Mouse (Mus musculus) limb, embryonic 15.5 days (tissue): ENCODE data around the gene Cul4a. TPM values are rescaled to one million over a fixed set of nuclear protein-coding genes. Genes with fewer than 3 reads are reported as not detected.

ENCODE experiments used
- ATAC-seq: fragments of 200-750 bp; cut with Nextera tagmentation; 2 replicates; pipeline ENCODE4 v1.8.0; 2017; ENCODE audit warnings: low read depth, moderate TSS enrichment; ENCODE audit not compliant: insufficient number of reproducible peaks, low FRiP score, low TSS enrichment
- H3K27ac ChIP-seq: fragments of 300-500 bp; sonication (generic); 2 replicates; pipeline ENCODE4 v1.5.1; 2015; ENCODE audit warnings: moderate library complexity, mild to moderate bottlenecking, inconsistent platforms
- H3K27me3 ChIP-seq: fragments of 300-500 bp; sonication (generic); 2 replicates; pipeline ENCODE4 v1.6.1; 2015; ENCODE audit warnings: inconsistent platforms
- H3K36me3 ChIP-seq: fragments of 300-500 bp; sonication (generic); 2 replicates; pipeline ENCODE4 v1.6.1; 2015; ENCODE audit warnings: inconsistent platforms
- H3K4me1 ChIP-seq: fragments of 300-500 bp; sonication (generic); 2 replicates; pipeline ENCODE4 v1.6.1; 2015; ENCODE audit warnings: inconsistent platforms
- H3K4me2 ChIP-seq: fragments of 300-500 bp; sonication (generic); 2 replicates; pipeline ENCODE4 v1.6.1; 2015; ENCODE audit warnings: mild to moderate bottlenecking, inconsistent platforms
- H3K4me3 ChIP-seq: fragments of 300-500 bp; sonication (generic); 2 replicates; pipeline ENCODE4 v1.5.1; 2015; ENCODE audit warnings: mild to moderate bottlenecking, inconsistent platforms
- H3K9ac ChIP-seq: fragments of 300-500 bp; sonication (generic); 2 replicates; pipeline ENCODE4 v1.6.1; 2015; ENCODE audit warnings: inconsistent platforms
- H3K9me3 ChIP-seq: fragments of 300-500 bp; sonication (generic); 2 replicates; pipeline ENCODE4 v1.6.1; 2016; ENCODE audit warnings: inconsistent platforms
- WGBS: fragments of 180-500 bp; shearing (Covaris S2); methylation state at CpG from one replicate; pipeline ENCODE4 v1.1.7; 2015; 5-methylcytosine and 5-hydroxymethylcytosine counted together
- polyA plus RNA-seq: library from polyadenylated mRNA; unstranded; fragments of >200 nt; fragmentation: Nextera tagmentation; extraction: Ambion mirVana; gene quantifications from 2 replicates; pipeline ENCODE4 v1.2.1, GENCODE M21; 2015

Cul4a gene
- polyA plus RNA-seq, 1 experiment from 2014 or later: 105 TPM

DNA sequence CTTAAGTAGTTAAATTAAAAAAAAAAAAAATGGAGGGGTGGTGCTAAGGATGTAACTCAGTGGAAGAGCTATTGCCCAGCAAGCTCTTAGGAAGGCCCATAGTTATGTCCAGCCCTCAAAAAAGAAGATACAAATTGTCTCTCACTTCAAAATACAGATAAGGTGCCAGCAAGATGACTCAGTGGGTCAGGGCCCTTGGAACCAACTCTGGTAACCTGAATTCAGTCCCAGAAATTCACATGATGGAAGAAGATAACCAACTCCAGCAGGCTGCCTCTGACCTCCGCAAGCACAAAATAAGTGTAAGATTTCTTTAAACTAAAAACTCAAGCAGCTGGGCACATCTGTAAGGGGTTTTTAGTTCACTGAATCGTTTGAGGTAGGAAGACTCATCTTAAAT, 43.1 kb downstream of the Cul4a start:
- Histone ChIP-seq H3K36me3 (peaks cover 61% of the 10 kb centered on the region), H3K27me3 (no peaks in the 10 kb centered on the region), H3K4me2 (no peak overlapping the region), H3K4me3 (no peak overlapping the region), H3K9me3 (no peaks in the 10 kb centered on the region), H3K4me1 (no peaks in the 10 kb centered on the region), H3K9ac (no peak overlapping the region), H3K27ac (no peak overlapping the region)
- WGBS: 81% methylated on average over 2 of the region's 2 CpGs
- ATAC-seq: no peak

DNA sequence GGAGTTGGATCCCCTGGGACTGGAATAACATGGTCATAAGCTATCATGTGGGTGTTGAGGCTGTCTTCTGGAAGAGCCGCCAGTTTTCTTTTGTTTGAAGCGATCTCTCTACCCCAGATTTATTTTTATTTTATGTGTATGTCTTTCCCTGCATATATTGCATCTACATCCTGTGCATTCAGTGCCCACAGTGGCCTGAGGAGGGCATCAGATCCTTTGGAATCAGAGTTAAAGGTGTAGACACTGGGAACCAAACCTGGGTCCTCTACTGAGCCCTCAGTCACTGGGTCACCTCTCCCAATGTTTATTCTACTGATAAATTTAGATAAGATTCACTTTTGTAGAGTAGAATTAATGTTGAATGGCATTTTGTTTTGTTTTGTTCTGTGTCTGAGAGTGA, 43.9 kb downstream of the Cul4a start:
- H3K4me1 ChIP-seq: no peaks in the 10 kb centered on the region
- 97% methylated on average over 2 of the region's 2 CpGs for WGBS
- H3K27me3 ChIP-seq: no peaks in the 10 kb centered on the region
- no peak for ATAC-seq
- H3K36me3 ChIP-seq: peaks cover 58% of the 10 kb centered on the region
- H3K4me2 ChIP-seq: no peak overlapping the region
- no peak overlapping the region for H3K4me3 ChIP-seq
- H3K27ac ChIP-seq: no peak overlapping the region
- H3K9ac ChIP-seq: no peak overlapping the region
- H3K9me3 ChIP-seq: no peaks in the 10 kb centered on the region

DNA sequence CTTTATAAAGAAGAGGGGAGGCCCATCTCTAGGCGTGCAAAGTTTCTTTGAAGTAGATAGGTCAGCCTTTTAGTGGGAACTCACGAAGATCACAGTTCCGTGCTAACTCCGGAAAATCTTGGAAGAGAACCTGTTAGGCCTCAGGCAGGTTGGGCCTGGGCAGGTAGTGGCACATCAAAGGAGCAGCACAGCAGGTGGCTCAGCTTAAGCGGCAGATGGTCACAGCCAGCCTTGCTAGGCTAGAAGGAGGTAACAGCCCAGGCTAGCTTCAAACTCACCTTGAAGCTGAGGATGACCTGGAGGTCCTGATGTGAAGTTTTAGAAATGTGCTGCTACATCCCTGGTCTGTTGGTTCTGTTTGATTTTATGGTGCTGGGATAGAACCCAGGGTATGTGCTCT, 44.4 kb downstream of the Cul4a start:
- Histone ChIP-seq H3K9ac (no peak overlapping the region), H3K36me3 (peaks cover 52% of the 10 kb centered on the region), H3K27ac (no peak overlapping the region), H3K27me3 (no peaks in the 10 kb centered on the region), H3K4me1 (no peaks in the 10 kb centered on the region), H3K4me2 (no peak overlapping the region), H3K9me3 (no peaks in the 10 kb centered on the region), H3K4me3 (no peak overlapping the region)
- no peak for ATAC-seq
- WGBS: 36% methylated on average over 5 of the region's 5 CpGs

DNA sequence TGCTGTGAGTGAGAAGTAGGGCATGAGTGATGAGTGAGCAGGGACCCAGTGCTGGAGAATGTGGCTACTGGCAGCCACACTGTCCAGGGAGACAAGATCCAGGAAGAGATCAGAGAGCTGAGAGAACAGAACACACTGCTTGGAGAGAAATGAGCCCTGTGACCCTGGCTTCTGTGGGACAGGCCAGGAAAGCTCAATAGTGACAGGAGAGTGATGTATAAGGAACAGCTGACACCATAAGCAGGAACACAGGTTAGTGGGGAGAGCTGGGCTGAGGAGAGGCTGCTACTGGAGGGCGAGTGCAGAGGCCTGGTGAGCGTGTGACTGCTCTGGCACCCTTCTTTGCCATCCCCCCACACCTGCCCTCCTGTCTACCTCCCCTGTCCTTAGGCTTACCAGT, 45.5 kb downstream of the Cul4a start:
- no peak overlapping the region for H3K27ac ChIP-seq
- H3K9ac ChIP-seq: no peak overlapping the region
- no peak overlapping the region for H3K4me3 ChIP-seq
- no peak for ATAC-seq
- WGBS: 87% methylated on average over 2 of the region's 2 CpGs
- H3K4me1 ChIP-seq: no peaks in the 10 kb centered on the region
- H3K27me3 ChIP-seq: no peaks in the 10 kb centered on the region
- peaks cover 42% of the 10 kb centered on the region for H3K36me3 ChIP-seq
- H3K9me3 ChIP-seq: no peaks in the 10 kb centered on the region
- H3K4me2 ChIP-seq: no peak overlapping the region

DNA sequence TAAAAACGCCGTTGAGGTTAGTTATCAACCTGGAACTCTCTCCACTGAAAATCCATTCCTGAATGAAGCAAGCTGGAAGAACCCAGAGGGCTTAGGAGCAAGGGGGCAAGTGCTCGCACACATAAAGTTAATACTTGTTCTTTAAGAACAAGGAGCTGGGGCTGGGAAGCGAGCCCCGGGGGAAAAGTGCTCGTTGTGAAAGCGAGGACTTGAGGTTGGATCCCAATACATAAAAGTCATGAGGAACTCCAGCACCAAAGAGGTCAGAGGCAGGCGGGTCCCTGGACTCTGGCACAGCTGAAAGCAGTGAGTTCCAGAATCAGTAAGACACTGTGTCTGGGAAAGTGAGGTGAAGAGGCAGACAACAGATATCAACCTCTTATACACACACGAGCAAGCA, 48.7 kb downstream of the Cul4a start:
- H3K4me3 ChIP-seq: no peak overlapping the region
- H3K4me2 ChIP-seq: no peak overlapping the region
- H3K9ac ChIP-seq: no peak overlapping the region
- WGBS: 71% methylated on average over 9 of the region's 9 CpGs
- peaks cover 15% of the 10 kb centered on the region for H3K36me3 ChIP-seq
- H3K27ac ChIP-seq: no peak overlapping the region
- no peaks in the 10 kb centered on the region for H3K9me3 ChIP-seq
- ATAC-seq: no peak
- no peaks in the 10 kb centered on the region for H3K27me3 ChIP-seq
- H3K4me1 ChIP-seq: peaks cover 5% of the 10 kb centered on the region; the same call in 1 of the 2 replicates

DNA sequence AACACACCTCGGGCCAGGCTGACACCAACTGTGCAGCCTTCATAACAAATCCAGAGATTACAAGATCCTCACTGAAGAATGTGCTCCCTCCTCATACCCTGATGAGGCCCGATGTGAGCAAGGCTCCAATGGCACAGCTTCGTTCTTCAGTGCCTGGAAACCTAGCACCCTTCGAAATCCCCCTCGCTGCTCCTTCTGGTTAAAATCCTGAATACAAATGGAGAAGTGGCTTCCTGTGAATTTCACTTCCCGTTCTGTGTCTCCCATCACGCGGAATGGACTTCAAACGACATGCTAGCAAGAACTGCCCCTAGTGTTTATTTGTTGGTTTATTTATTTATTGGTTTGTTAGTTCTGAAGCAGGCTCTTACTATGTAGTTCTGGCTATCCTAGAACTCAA, 49.9 kb downstream of the Cul4a start:
- no peak overlapping the region for H3K9ac ChIP-seq
- no peak overlapping the region for H3K4me3 ChIP-seq
- H3K27ac ChIP-seq: no peak overlapping the region
- no peak overlapping the region for H3K4me2 ChIP-seq
- no peaks in the 10 kb centered on the region for H3K27me3 ChIP-seq
- 63% methylated on average over 9 of the region's 9 CpGs for WGBS
- peaks cover 11% of the 10 kb centered on the region for H3K4me1 ChIP-seq
- H3K36me3 ChIP-seq: 0 out of 2 replicates have a peak, but pooled peaks cover 11% of the 10 kb centered on the region
- no peaks in the 10 kb centered on the region for H3K9me3 ChIP-seq
- no peak for ATAC-seq

DNA sequence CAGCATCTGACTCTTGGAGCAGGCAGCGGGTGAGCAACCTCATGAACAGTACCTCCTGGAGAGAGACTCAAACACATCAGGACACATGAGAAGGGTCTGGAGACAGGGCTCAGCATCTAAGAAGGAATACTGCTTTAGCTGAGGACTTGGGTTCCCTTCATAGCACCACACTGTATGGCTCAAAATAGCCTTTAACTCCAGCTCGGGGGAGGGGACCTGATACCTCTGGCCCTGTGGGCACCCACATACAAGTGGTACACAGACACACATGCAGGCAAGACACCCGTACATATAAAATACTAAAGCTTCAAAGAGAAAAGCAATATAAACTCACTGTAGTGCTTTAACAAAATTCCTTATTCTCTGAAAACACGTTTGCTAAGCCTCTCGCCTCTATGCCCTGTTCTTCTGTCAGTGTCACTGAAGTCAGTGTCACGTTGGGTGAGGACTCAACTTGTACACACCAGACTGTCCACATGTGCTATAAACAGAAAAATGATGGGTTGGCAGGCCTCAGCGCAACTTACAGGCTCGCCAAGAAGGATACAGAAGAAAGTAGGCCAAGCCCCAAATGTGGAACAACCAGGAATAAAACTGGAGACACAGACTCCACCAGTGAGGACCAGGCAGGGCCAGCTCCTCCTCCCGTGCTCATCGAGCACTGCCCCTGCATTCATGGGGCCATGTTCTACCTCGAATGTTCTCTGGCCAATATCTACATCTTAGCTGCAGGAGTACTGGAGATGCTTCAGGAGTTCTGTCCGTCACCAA, 51.1 kb downstream of the Cul4a start:
- WGBS: 72% methylated on average over 12 of the region's 12 CpGs
- no peaks in the 10 kb centered on the region for H3K9me3 ChIP-seq
- no peaks in the 10 kb centered on the region for H3K27me3 ChIP-seq
- peaks cover 13% of the 10 kb centered on the region for H3K4me1 ChIP-seq
- no peak for ATAC-seq
- H3K4me2 ChIP-seq: no peak overlapping the region
- H3K4me3 ChIP-seq: no peak overlapping the region
- no peak overlapping the region for H3K27ac ChIP-seq
- H3K36me3 ChIP-seq: 0 out of 2 replicates have a peak, but pooled peaks cover 4% of the 10 kb centered on the region
- H3K9ac ChIP-seq: no peak overlapping the region

DNA sequence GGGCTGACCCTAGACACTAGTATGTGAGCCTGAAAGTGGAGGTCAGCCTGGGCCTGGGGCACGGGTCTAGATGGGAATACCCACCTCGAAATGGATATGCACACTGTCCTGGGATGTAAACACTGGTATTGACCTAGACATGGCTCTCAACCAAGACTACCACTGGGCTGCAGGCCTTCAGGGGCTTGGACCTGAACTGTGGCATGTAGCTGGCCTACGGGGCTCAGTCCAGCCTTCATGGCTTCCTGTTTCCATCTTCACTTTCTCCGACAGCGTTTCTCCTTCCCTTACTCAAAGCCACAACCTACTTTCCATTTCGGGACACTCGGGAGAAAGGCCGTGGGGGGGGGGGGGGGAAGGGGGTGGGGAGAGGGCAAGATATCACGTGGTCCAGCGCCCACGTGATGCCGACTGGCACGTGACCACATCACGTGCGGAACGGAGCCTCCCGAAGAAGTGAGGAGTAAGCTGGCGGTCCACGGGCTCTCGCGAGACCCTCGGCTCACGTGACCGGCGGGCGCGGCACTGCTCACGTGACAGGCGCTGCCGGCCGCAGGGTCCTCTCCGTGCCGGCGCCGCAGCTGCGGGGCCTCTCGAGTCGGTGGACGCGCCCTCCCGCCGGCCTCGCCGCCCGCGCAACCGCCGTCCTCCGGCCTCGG, 53.4 kb downstream of the Cul4a start, which contains the start of gene Lamp1:
Gene Lamp1 (plus strand): TSS at position 444 of the 659 bp plus-strand sequence.
- Histone ChIP-seq H3K9me3 (no peaks in the 10 kb centered on the region), H3K27me3 (no peaks in the 10 kb centered on the region), H3K4me2 (peak within 1 kb of the TSS; percentile 87), H3K27ac (peak within 1 kb of the TSS; percentile 81), H3K36me3 (0 out of 2 replicates have a peak, but pooled peaks cover 4% of the 10 kb centered on the region), H3K9ac (peak within 1 kb of the TSS; percentile 99), H3K4me3 (peak within 1 kb of the TSS; percentile 100), H3K4me1 (peaks cover 13% of the 10 kb centered on the region)
- WGBS: under 1% methylated on average over 49 of the region's 50 CpGs
- ATAC-seq: peak; percentile 89

DNA sequence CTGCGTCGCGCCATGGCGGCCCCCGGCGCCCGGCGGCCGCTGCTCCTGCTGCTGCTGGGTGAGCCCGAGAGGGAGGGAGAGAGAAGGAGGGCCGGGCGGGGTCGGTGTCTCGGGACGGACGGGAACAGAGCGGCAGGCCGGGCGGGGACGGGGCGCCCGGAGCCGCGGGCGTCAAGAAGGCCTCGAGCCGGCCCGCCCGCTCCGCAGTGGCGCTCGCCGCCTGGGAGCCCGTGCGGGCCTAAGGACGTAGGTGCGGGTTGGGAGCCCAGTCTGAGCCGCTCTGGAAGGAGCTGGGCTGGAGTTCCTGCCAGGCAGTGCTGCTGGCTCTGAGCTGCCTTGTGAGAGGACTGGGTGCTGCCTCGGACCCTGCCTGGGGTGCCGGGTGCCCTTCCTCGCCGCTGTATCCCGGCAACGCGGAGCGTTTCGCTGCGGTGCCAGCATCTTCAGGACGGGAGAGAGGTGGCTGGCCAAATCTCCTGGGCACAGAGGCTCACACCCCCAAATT, 54.0 kb downstream of the Cul4a start:
- Histone ChIP-seq H3K9me3 (no peaks in the 10 kb centered on the region), H3K4me3 (peak overlapping the region; percentile 100), H3K36me3 (no peaks in the 10 kb centered on the region), H3K4me1 (peaks cover 13% of the 10 kb centered on the region), H3K9ac (peak overlapping the region; percentile 99), H3K27me3 (no peaks in the 10 kb centered on the region), H3K27ac (peak overlapping the region; percentile 54), H3K4me2 (peak overlapping the region; percentile 87)
- ATAC-seq: 0 out of 2 replicates have a peak, but pooled peaks have one; percentile 19
- WGBS: under 1% methylated on average over 32 of the region's 49 CpGs

DNA sequence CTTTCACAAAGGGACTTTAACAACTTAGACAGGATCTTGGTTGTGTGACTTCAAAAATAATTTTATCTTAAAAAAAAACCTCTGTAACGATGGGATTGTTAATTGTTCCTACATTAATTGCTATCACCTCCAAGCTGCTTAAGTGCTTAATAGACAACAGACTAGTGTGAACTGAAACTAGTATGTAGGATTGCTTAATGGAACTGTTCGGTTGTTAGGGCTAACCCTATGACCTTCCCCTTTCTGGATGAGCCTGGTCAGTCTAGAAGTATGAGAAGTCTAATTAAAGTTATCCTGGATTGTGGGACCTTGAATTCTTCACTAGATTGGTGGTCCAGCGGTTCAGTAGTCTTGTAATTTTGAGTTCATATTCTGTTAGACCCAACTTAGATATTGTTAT, 55.3 kb downstream of the Cul4a start:
- no peaks in the 10 kb centered on the region for H3K9me3 ChIP-seq
- no peaks in the 10 kb centered on the region for H3K27me3 ChIP-seq
- ATAC-seq: no peak
- H3K27ac ChIP-seq: no peak overlapping the region
- H3K36me3 ChIP-seq: 0 out of 2 replicates have a peak, but pooled peaks cover 3% of the 10 kb centered on the region
- H3K4me2 ChIP-seq: no peak overlapping the region
- no peak overlapping the region for H3K9ac ChIP-seq
- H3K4me1 ChIP-seq: peaks cover 13% of the 10 kb centered on the region
- H3K4me3 ChIP-seq: 0 out of 2 replicates have a peak overlapping the region, but pooled peaks have one; percentile 100
- WGBS: 84% methylated on average over 3 of the region's 3 CpGs

DNA sequence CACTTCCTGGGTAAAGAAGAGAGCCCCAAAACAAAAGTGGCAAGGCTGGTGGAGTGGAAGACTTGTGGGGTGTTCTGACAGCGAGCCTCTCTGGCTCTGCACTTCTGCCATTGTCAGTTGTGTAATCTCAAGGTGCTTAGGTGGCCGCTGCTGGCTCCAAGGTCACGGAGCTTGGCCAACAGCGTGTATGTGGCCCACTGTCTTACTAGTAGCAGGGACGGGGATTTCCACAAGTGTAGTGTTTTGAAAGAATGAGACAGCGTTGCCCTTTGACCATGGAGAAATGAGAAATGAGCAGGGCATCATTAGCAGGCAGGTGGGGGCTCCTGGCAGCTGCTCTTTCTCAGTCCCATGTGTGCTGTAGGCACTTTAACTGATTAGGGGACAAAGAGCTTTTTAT, 56.7 kb downstream of the Cul4a start:
- no peak for ATAC-seq
- no peak overlapping the region for H3K9ac ChIP-seq
- 90% methylated on average over 6 of the region's 6 CpGs for WGBS

DNA sequence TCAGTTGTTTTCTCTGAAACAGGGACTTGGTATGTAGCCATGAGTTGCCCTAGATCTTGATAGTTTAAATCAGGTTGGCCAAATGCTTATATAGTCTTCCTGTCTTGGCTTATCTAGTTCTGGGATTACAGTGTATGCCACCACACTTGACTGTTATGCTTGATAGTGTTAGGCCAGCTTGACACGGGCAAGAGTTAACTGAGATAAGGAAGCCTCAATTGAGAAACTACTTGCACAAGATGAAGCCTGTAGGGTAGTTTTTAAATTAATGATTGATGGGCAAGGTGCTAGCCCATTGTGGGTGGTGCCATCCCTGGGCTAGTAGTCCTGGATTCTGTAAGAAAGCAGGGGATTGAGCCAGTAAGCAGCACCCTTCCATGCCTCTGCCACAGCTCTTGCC, 58.1 kb downstream of the Cul4a start:
- no peaks in the 10 kb centered on the region for H3K27me3 ChIP-seq
- peaks cover 29% of the 10 kb centered on the region for H3K36me3 ChIP-seq
- no peak overlapping the region for H3K4me2 ChIP-seq
- H3K9me3 ChIP-seq: no peaks in the 10 kb centered on the region
- H3K9ac ChIP-seq: no peak overlapping the region
- H3K4me3 ChIP-seq: no peak overlapping the region
- 77% methylated on average over 1 of the region's 1 CpGs for WGBS
- peaks cover 10% of the 10 kb centered on the region for H3K4me1 ChIP-seq
- no peak overlapping the region for H3K27ac ChIP-seq
- no peak for ATAC-seq

More for the DNA sequence above, 56.7 kb downstream of the Cul4a start:
- peaks cover 14% of the 10 kb centered on the region; the same call in 1 of the 2 replicates for H3K36me3 ChIP-seq
- peaks cover 13% of the 10 kb centered on the region for H3K4me1 ChIP-seq
- H3K27me3 ChIP-seq: no peaks in the 10 kb centered on the region
- no peak overlapping the region for H3K4me3 ChIP-seq
- H3K27ac ChIP-seq: no peak overlapping the region
- H3K9me3 ChIP-seq: no peaks in the 10 kb centered on the region
- no peak overlapping the region for H3K4me2 ChIP-seq
